Mouse (Mus musculus) MEL (cell line): Measurements from ENCODE around the gene Csgalnact2. TPM values are rescaled to one million over a fixed set of nuclear protein-coding genes. Genes with fewer than 3 reads are reported as not detected.

Experiments
- DNase-seq: peaks from one replicate; pipeline ENCODE4 v3.0.0; 2011; ENCODE audit warnings: low read depth, low spot score
- H3K27ac ChIP-seq: 2 replicates; pipeline ENCODE4 v1.5.1; 2012; ENCODE audit warnings: low read depth, mild to moderate bottlenecking, control low read depth, low read length, moderate library complexity; ENCODE audit not compliant: control insufficient read depth
- H3K27me3 ChIP-seq, 2 experiments: fragments of 150-350 bp in 1 of 2; sonication (generic) in 1 of 2; 2 replicates each; pipeline ENCODE4 v1.6.1; 2012; ENCODE audit warnings: low read length in 2 of 2, mild to moderate bottlenecking in 2 of 2, improper control_type of control experiment in 1 of 2, moderate library complexity in 1 of 2; ENCODE audit not compliant: insufficient read depth in 2 of 2, control insufficient read depth in 1 of 2
- H3K36me3 ChIP-seq, 2 experiments: 2 replicates each; pipeline ENCODE4 v1.6.1; 2012 to 2014; ENCODE audit warnings: low read length in 2 of 2, improper control_type of control experiment in 1 of 2, inconsistent platforms in 1 of 2, mild to moderate bottlenecking in 1 of 2; ENCODE audit not compliant: insufficient read depth in 2 of 2, control insufficient read depth in 1 of 2
- H3K4me1 ChIP-seq, 2 experiments: fragments of 150-350 bp in 1 of 2; sonication (generic) in 1 of 2; 2 replicates each; pipeline ENCODE4 v1.6.1; 2012; ENCODE audit warnings: low read length in 2 of 2, improper control_type of control experiment in 1 of 2, mild to moderate bottlenecking in 1 of 2; ENCODE audit not compliant: insufficient read depth in 2 of 2, control insufficient read depth in 1 of 2
- H3K4me3 ChIP-seq, 2 experiments: fragments of 150-350 bp in 1 of 2; sonication (generic) in 1 of 2; 2 replicates each; pipeline ENCODE4 v1.5.1; 2012; ENCODE audit warnings: low read depth in 2 of 2, low read length in 2 of 2, mild to moderate bottlenecking in 2 of 2, moderate library complexity in 2 of 2, control low read depth in 1 of 2, improper control_type of control experiment in 1 of 2; ENCODE audit not compliant: control insufficient read depth in 1 of 2, insufficient read depth in 1 of 2
- H3K79me2 ChIP-seq: 2 replicates; pipeline ENCODE4 v1.6.1; 2012; ENCODE audit warnings: mild to moderate bottlenecking, low read length, moderate library complexity; ENCODE audit not compliant: control insufficient read depth, poor library complexity, insufficient read depth
- H3K9ac ChIP-seq: 2 replicates; pipeline ENCODE4 v1.6.1; 2012; ENCODE audit warnings: low read depth, mild to moderate bottlenecking, control low read depth, low read length, moderate library complexity; ENCODE audit not compliant: control insufficient read depth, poor library complexity, severe bottlenecking
- H3K9me3 ChIP-seq: fragments of 150-350 bp; sonication (generic); replicated peaks from 2 replicates; pipeline ENCODE4 v1.6.1; 2012; ENCODE audit warnings: mild to moderate bottlenecking, low read length, improper control_type of control experiment, moderate library complexity; ENCODE audit not compliant: insufficient read depth
- CHD1 ChIP-seq: IDR thresholded peaks from 2 replicates; pipeline ENCODE4 v1.6.1; 2012; ENCODE audit warnings: low read depth, mild to moderate bottlenecking, inconsistent platforms, low read length, improper control_type of control experiment
- CHD2 ChIP-seq: IDR thresholded peaks from 2 replicates; pipeline ENCODE4 v1.6.1; 2011; ENCODE audit warnings: low read length, improper control_type of control experiment
- CTCF ChIP-seq, 3 experiments: IDR thresholded peaks in 2 of 3; conservative IDR thresholded peaks in 1 of 3; 2 replicates each; pipeline ENCODE4 v1.5.1; 2011 to 2012; ENCODE audit warnings: low read length in 3 of 3, low read depth in 2 of 3, mild to moderate bottlenecking in 2 of 3, improper control_type of control experiment in 1 of 3, inconsistent platforms in 1 of 3, mixed read lengths in 1 of 3, moderate library complexity in 1 of 3; ENCODE audit not compliant: control insufficient read depth in 1 of 3, insufficient read depth in 1 of 3, poor library complexity in 1 of 3, severe bottlenecking in 1 of 3
- ELF1 ChIP-seq: IDR thresholded peaks from 2 replicates; pipeline ENCODE4 v1.6.1; 2014; ENCODE audit warnings: low read depth, mild to moderate bottlenecking, inconsistent platforms, low read length, improper control_type of control experiment, moderate library complexity
- EP300 ChIP-seq, 2 experiments: IDR thresholded peaks; 2 replicates each; pipeline ENCODE4 v1.6.1; 2011; ENCODE audit warnings: improper control_type of control experiment in 2 of 2, low read length in 2 of 2, low read depth in 1 of 2, mild to moderate bottlenecking in 1 of 2
- ETS1 ChIP-seq: IDR thresholded peaks from 2 replicates; pipeline ENCODE4 v1.6.1; 2012; ENCODE audit warnings: low read depth, mild to moderate bottlenecking, inconsistent platforms, low read length, improper control_type of control experiment, moderate library complexity
- GABPA ChIP-seq: IDR thresholded peaks from 2 replicates; pipeline ENCODE4 v1.6.1; 2012; ENCODE audit warnings: low read depth, mild to moderate bottlenecking, inconsistent platforms, low read length, improper control_type of control experiment, moderate library complexity
- GATA1 ChIP-seq: IDR thresholded peaks from 2 replicates; pipeline ENCODE4 v1.6.1; 2011; ENCODE audit warnings: low read depth, low read length, improper control_type of control experiment
- HCFC1 ChIP-seq: IDR thresholded peaks from 2 replicates; pipeline ENCODE4 v1.6.1; 2012; ENCODE audit warnings: low read depth, mild to moderate bottlenecking, inconsistent platforms, low read length, improper control_type of control experiment, moderate library complexity
- KAT2A ChIP-seq: conservative IDR thresholded peaks from 2 replicates; pipeline ENCODE4 v1.6.1; 2012; ENCODE audit warnings: low read depth, low read length, improper control_type of control experiment, inconsistent platforms
- MAFK ChIP-seq: IDR thresholded peaks from 2 replicates; pipeline ENCODE4 v1.6.1; 2011; ENCODE audit warnings: low read depth, mild to moderate bottlenecking, low read length, improper control_type of control experiment, borderline replicate concordance
- MAX ChIP-seq: IDR thresholded peaks from 2 replicates; pipeline ENCODE4 v1.6.1; 2011; ENCODE audit warnings: low read length, improper control_type of control experiment
- MAZ ChIP-seq: IDR thresholded peaks from 2 replicates; pipeline ENCODE4 v1.6.1; 2012; ENCODE audit warnings: low read depth, mild to moderate bottlenecking, inconsistent platforms, low read length, improper control_type of control experiment
- MEF2A ChIP-seq: IDR thresholded peaks from 2 replicates; pipeline ENCODE4 v1.6.1; 2014; ENCODE audit warnings: low read depth, mild to moderate bottlenecking, inconsistent platforms, low read length, improper control_type of control experiment; ENCODE audit not compliant: poor library complexity, insufficient replicate concordance, severe bottlenecking; ENCODE audit errors: extremely low read depth
- MXI1 ChIP-seq: IDR thresholded peaks from 2 replicates; pipeline ENCODE4 v1.6.1; 2011; ENCODE audit warnings: mild to moderate bottlenecking, low read depth, low read length, improper control_type of control experiment
- MYB ChIP-seq: IDR thresholded peaks from 2 replicates; pipeline ENCODE4 v1.6.1; 2011; ENCODE audit warnings: mild to moderate bottlenecking, low read depth, low read length, improper control_type of control experiment
- MYC ChIP-seq: IDR thresholded peaks from 2 replicates; pipeline ENCODE4 v1.6.1; 2011; ENCODE audit warnings: low read depth, mild to moderate bottlenecking, low read length, improper control_type of control experiment, moderate library complexity
- NRF1 ChIP-seq: IDR thresholded peaks from 2 replicates; pipeline ENCODE4 v1.6.1; 2014; ENCODE audit warnings: low read depth, mild to moderate bottlenecking, inconsistent platforms, low read length, improper control_type of control experiment, moderate library complexity; ENCODE audit not compliant: poor library complexity, insufficient read depth, severe bottlenecking
- POLR2A ChIP-seq, 2 experiments: IDR thresholded peaks; 2 replicates each; pipeline ENCODE4 v1.6.1; 2011 to 2012; ENCODE audit warnings: low read length in 2 of 2, mild to moderate bottlenecking in 2 of 2, control low read depth in 1 of 2, improper control_type of control experiment in 1 of 2, low read depth in 1 of 2, moderate library complexity in 1 of 2; ENCODE audit not compliant: control insufficient read depth in 1 of 2, insufficient read depth in 1 of 2, poor library complexity in 1 of 2
- POLR2AphosphoS5 ChIP-seq: IDR thresholded peaks from 2 replicates; pipeline ENCODE4 v1.6.1; 2012; ENCODE audit warnings: low read depth, borderline replicate concordance, mild to moderate bottlenecking, inconsistent platforms, low read length, moderate library complexity, mixed read lengths
- RAD21 ChIP-seq: IDR thresholded peaks from 2 replicates; pipeline ENCODE4 v1.6.1; 2011; ENCODE audit warnings: mild to moderate bottlenecking, low read depth, low read length, improper control_type of control experiment
- RCOR1 ChIP-seq: IDR thresholded peaks from 2 replicates; pipeline ENCODE4 v1.6.1; 2012; ENCODE audit warnings: low read depth, mild to moderate bottlenecking, inconsistent platforms, low read length, improper control_type of control experiment
- SIN3A ChIP-seq: IDR thresholded peaks from 2 replicates; pipeline ENCODE4 v1.6.1; 2012; ENCODE audit warnings: low read length, improper control_type of control experiment, inconsistent platforms
- TAL1 ChIP-seq: IDR thresholded peaks from 2 replicates; pipeline ENCODE4 v1.6.1; 2012; ENCODE audit warnings: mild to moderate bottlenecking, inconsistent platforms, low read length, moderate library complexity, mixed read lengths
- TBP ChIP-seq: IDR thresholded peaks from 2 replicates; pipeline ENCODE4 v1.8.0; 2011; ENCODE audit warnings: low read depth, low read length, improper control_type of control experiment
- UBTF ChIP-seq: IDR thresholded peaks from 2 replicates; pipeline ENCODE4 v1.6.1; 2012; ENCODE audit warnings: low read depth, mild to moderate bottlenecking, inconsistent platforms, low read length, improper control_type of control experiment, moderate library complexity, borderline replicate concordance; ENCODE audit not compliant: insufficient read depth
- USF1 ChIP-seq: IDR thresholded peaks from 2 replicates; pipeline ENCODE4 v1.6.1; 2014; ENCODE audit warnings: low read depth, mild to moderate bottlenecking, inconsistent platforms, low read length, improper control_type of control experiment, moderate library complexity
- ZC3H11A ChIP-seq: IDR thresholded peaks from 2 replicates; pipeline ENCODE4 v1.6.1; 2012; ENCODE audit warnings: low read depth, mild to moderate bottlenecking, inconsistent platforms, low read length, improper control_type of control experiment
- ZKSCAN1 ChIP-seq: IDR thresholded peaks from 2 replicates; pipeline ENCODE4 v1.6.1; 2012; ENCODE audit warnings: low read depth, mild to moderate bottlenecking, inconsistent platforms, low read length, improper control_type of control experiment, moderate library complexity
- ZMIZ1 ChIP-seq: IDR thresholded peaks from 2 replicates; pipeline ENCODE4 v1.6.1; 2012; ENCODE audit warnings: low read depth, mild to moderate bottlenecking, inconsistent platforms, low read length, improper control_type of control experiment, moderate library complexity
- ZNF384 ChIP-seq: IDR thresholded peaks from 2 replicates; pipeline ENCODE4 v1.6.1; 2012; ENCODE audit warnings: low read depth, mild to moderate bottlenecking, inconsistent platforms, low read length, improper control_type of control experiment
- polyA plus RNA-seq, 2 experiments: library from polyadenylated mRNA; stranded (reverse) in 1 of 2; unstranded in 1 of 2; fragments of >175 nt in 1 of 2; fragments of >200 nt in 1 of 2; gene quantifications; 2 replicates each; pipeline versions ENCODE4 v1.2.1 to v1.2.4; 2012; ENCODE audit warnings: low replicate concordance in 2 of 2, low read depth in 1 of 2; ENCODE audit not compliant: insufficient read length in 2 of 2, insufficient read depth in 1 of 2, missing spikeins in 1 of 2
- total RNA-seq: library from RNA; depleted of rRNA; stranded (reverse); fragments of 300-350 nt; gene quantifications from 2 replicates; pipeline ENCODE4 v1.2.3, GENCODE M21; 2012

Csgalnact2 gene
- total and polyA plus RNA-seq, 3 experiments, result 17.5 to 119 (median 22.4) TPM

- TF ChIP-seq ETS1 (peak; percentile 48; the same call in 1 of the 2 replicates), ZC3H11A (no peak), ELF1 (peak; percentile 46; the same call in 1 of the 2 replicates), EP300 (IDR thresholded peaks at IDR 0.05; ENCODE audit: low read depth in 1 of 2, low read length in 2 of 2) (0 out of 4 replicates have a peak, but pooled peaks of 1 of the 2 experiments have one; percentile 35), MAX (peak; percentile 66; the same call in 1 of the 2 replicates), CHD1 (no peak)
- TF ChIP-seq, all 39 proteins: peak for 4
- H3K4me1 ChIP-seq, result peaks cover 29 to 49% of the 10 kb centered on the region in 2 experiments
- no peaks in the 10 kb centered on the region for H3K9me3 ChIP-seq
- H3K9ac ChIP-seq, result peak overlapping the region; percentile 32
- peaks cover 7% of the 10 kb centered on the region for H3K79me2 ChIP-seq
- peak; percentile 65 for DNase-seq
- H3K36me3 ChIP-seq, result peaks cover 14 to 46% of the 10 kb centered on the region in 2 experiments
- H3K27ac ChIP-seq, result peak overlapping the region; percentile 95
- H3K4me3 ChIP-seq, result no peak overlapping the region; a peak in 1 of 4 replicates
- no peaks in the 10 kb centered on the region for H3K27me3 ChIP-seq
Measured at GRCm38 (mm10) chr6:118127198-118127597, 11.7 kb downstream of the Csgalnact2 start.

DNA sequence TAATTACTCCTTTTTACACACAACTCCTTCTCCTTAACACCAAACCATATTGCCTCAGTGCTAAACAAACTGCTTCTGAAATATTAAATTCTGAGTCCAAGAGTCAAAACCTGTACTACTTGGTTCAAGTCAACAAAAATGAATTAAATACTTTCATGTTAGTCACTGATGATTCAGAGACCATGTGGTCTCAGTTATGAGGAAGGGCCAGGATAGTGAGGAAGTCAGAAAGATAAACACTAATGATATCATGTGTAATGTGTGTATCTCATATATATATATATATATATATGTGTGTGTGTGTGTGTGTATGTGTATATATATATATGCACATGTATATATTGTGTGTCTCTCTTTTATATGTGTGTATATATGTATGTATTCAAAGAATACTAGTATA, 12.4 kb downstream of the Csgalnact2 start:
- DNase-seq, result peak; percentile 66
- H3K79me2 ChIP-seq, result peaks cover 5% of the 10 kb centered on the region
- H3K36me3 ChIP-seq, result peaks cover 17 to 41% of the 10 kb centered on the region in 2 experiments
- H3K27me3 ChIP-seq, result no peaks in the 10 kb centered on the region
- no peak overlapping the region for H3K9ac ChIP-seq
- no peak overlapping the region for H3K4me3 ChIP-seq
- H3K4me1 ChIP-seq, result peaks cover 26 to 43% of the 10 kb centered on the region in 2 experiments
- H3K27ac ChIP-seq, result no peak overlapping the region
- H3K9me3 ChIP-seq, result no peaks in the 10 kb centered on the region
- TF ChIP-seq POLR2A (IDR thresholded peaks at IDR 0.05; ENCODE audit: control insufficient read depth in 1 of 2, insufficient read depth in 1 of 2, low read depth in 1 of 2, low read length in 2 of 2, poor library complexity in 1 of 2) (no peak), MAX (0 out of 2 replicates have a peak, but pooled peaks have one; percentile 39), USF1 (peak; percentile 68; the same call in 1 of the 2 replicates), SIN3A (peak; percentile 43; the same call in 1 of the 2 replicates), MAFK (no peak), ELF1 (no peak), MAZ (no peak), MYB (no peak), TAL1 (no peak), ZKSCAN1 (no peak), GATA1 (peak; percentile 61; the same call in 1 of the 2 replicates), CHD1 (no peak), POLR2AphosphoS5 (no peak), ZC3H11A (no peak), ZMIZ1 (no peak), GABPA (no peak), RCOR1 (no peak), CHD2 (no peak), CTCF (IDR thresholded peaks at IDR 0.05 in 2 of 3, conservative IDR thresholded peaks at IDR 0.05 in 1 of 3; ENCODE audit: control insufficient read depth in 1 of 3, insufficient read depth in 1 of 3, low read depth in 2 of 3, low read length in 3 of 3, poor library complexity in 1 of 3, severe bottlenecking in 1 of 3) (no peak), MEF2A (no peak), HCFC1 (no peak), MXI1 (peak; percentile 66), ZNF384 (no peak), EP300 (IDR thresholded peaks at IDR 0.05; ENCODE audit: low read depth in 1 of 2, low read length in 2 of 2) (peak; percentile 36 to 73; a peak in 3 of 4 replicates), UBTF (no peak), TBP (no peak), RAD21 (no peak), MYC (peak; percentile 91), NRF1 (no peak), KAT2A (no peak)
